Mouse (Mus musculus) spleen, adult 12 weeks (tissue): Measurements from ENCODE around the gene Scp2.
"Not testable (repeated sequence)": the region's sequence is repeated elsewhere in the genome, so short reads cannot be mapped to it uniquely, and the experiment has no call there.

Experiments
- DNase-seq: peaks from one replicate; pipeline ENCODE4 v3.0.0; 2022; ENCODE audit warnings: low spot score

Gene Scp2

GRCm38 (mm10) chr4:108144880-108145279, at the start of gene Scp2:
Gene Scp2, minus strand, starts transcription at chr4:108144998.
- DNase-seq: no peak

- DNase-seq: no peak
Observed at GRCm38 (mm10) chr4:108192821-108193323, 48.1 kb upstream of the Scp2 start.

GRCm38 (mm10) chr4:108182278-108182677, 37.5 kb upstream of the Scp2 start:
- DNase-seq: no peak

GRCm38 (mm10) chr4:108168056-108168455, 23.3 kb upstream of the Scp2 start:
- no peak for DNase-seq

GRCm38 (mm10) chr4:108166874-108167273, 22.1 kb upstream of the Scp2 start:
- no peak for DNase-seq

- no peak for DNase-seq
Observed at GRCm38 (mm10) chr4:108165152-108165895, 20.5 kb upstream of the Scp2 start, which contains the start of gene Echdc2. Gene Echdc2, plus strand, starts transcription at chr4:108165437.

- DNase-seq: no peak
Observed at GRCm38 (mm10) chr4:108163291-108163690, 18.5 kb upstream of the Scp2 start.

GRCm38 (mm10) chr4:108161936-108162335, 17.1 kb upstream of the Scp2 start:
- DNase-seq: no peak

- not testable (repeated sequence) for DNase-seq
Observed at GRCm38 (mm10) chr4:108155141-108155540, 10.3 kb upstream of the Scp2 start.

- not testable (repeated sequence) for DNase-seq
Observed at GRCm38 (mm10) chr4:108145554-108145953, 756 bp upstream of the Scp2 start.

GRCm38 (mm10) chr4:108143778-108144177, 1.0 kb downstream of the Scp2 start:
- no peak for DNase-seq

- not testable (repeated sequence) for DNase-seq
Observed at GRCm38 (mm10) chr4:108143178-108143577, 1.6 kb downstream of the Scp2 start.

GRCm38 (mm10) chr4:108136938-108137337, 7.9 kb downstream of the Scp2 start:
- no peak for DNase-seq

- DNase-seq: no peak
Observed at GRCm38 (mm10) chr4:108130452-108130851, 14.3 kb downstream of the Scp2 start.

GRCm38 (mm10) chr4:108128339-108128738, 16.5 kb downstream of the Scp2 start:
- no peak for DNase-seq

GRCm38 (mm10) chr4:108127516-108127915, 17.3 kb downstream of the Scp2 start:
- DNase-seq: no peak

GRCm38 (mm10) chr4:108126260-108126659, 18.5 kb downstream of the Scp2 start:
- DNase-seq: no peak

GRCm38 (mm10) chr4:108124104-108124503, 20.7 kb downstream of the Scp2 start:
- no peak for DNase-seq

GRCm38 (mm10) chr4:108117924-108118876, 26.6 kb downstream of the Scp2 start:
- DNase-seq: peak; percentile 78

- no peak for DNase-seq
Observed at GRCm38 (mm10) chr4:108117488-108117887, 27.3 kb downstream of the Scp2 start.

GRCm38 (mm10) chr4:108116466-108116865, 28.3 kb downstream of the Scp2 start:
- no peak for DNase-seq

GRCm38 (mm10) chr4:108110706-108111105, 34.1 kb downstream of the Scp2 start:
- DNase-seq: no peak

GRCm38 (mm10) chr4:108109728-108110127, 35.1 kb downstream of the Scp2 start:
- DNase-seq: no peak
